Mouse (Mus musculus): ENCODE data around the gene Gpr89.

The Gpr89 gene

GRCm38 (mm10) chr3:96824614-96825013 is 80.5 kb downstream of the Gpr89 start:
- DNase-seq (ENCODE audit: low read depth, low spot score) = no peak

GRCm38 (mm10) chr3:96823701-96824100 is 81.4 kb downstream of the Gpr89 start:
- no peak for DNase-seq (ENCODE audit: low read depth, low spot score)

DNA sequence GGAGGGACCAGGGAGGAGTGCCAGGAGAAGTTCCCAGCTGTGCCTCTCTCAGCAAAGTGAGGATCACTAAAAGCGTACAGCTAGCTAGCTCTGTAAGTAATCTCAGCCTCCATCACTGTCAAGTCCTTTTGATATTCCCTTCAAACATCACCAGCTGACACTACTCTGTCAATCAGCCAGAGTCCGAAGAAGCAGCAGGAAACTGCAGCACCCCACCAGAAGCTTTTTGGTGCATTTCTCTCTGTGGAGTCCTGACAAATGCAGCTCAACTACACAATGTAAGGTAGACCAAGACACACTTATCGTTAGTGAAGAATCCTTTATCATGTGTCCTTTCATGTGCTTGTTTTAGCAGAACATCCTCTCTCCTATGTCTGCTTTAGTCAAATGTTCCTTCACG is 83.6 kb downstream of the Gpr89 start:
- DNase-seq (ENCODE audit: low read depth, low spot score) = no peak

DNA sequence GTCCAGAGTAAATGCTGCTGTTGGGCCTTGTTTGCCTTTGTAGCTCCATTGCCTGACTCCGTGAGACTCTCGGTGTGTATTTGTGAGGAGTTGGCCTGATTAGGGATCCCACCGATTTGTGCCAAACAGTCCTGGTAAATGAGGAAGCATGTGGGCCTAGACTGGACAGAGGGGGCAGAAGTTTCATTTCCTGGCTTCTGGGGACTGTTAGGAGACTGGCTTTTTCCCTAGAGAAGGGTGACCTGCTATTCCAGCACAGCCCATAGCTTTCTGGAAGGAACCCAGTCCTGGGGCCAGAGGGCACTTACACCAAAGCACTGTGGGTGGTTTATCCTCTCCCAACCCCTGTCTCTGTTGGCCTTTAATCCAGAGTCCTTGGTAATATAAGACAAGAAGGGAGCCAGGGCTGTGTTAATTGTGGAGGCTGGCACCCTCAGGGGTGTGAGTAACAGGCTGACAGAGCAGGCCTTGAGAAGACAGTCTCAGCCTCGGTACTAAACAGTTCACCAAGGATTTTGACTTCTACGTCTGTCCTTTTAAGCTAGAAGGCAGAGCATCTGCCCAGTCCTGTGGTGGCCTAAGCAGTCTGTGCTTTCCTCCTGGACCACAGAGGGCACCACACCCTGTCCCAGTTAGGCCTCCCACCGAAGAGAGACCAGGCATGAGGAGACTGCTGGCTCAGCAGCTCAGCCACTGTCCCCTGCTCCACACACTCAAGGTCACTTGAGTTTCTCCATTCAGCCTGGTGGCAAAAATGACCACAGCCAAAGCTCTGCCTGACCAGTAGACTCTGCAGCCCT is 84.8 kb downstream of the Gpr89 start:
- no peak for DNase-seq (ENCODE audit: low read depth, low spot score)

Data from CD4-positive, CD25-positive, alpha-beta regulatory T cell, adult 2 months (primary cell).